Mouse (Mus musculus) gastrocnemius, postnatal 4 days (tissue): Measurements from ENCODE around the gene Cdx4. TPM values are rescaled to one million over a fixed set of nuclear protein-coding genes. Genes with fewer than 3 reads are reported as not detected.

Experiments used
- DNase-seq, 2 experiments: peaks; one replicate each; pipeline ENCODE4 v3.0.0; 2021 to 2022; ENCODE audit warnings: low spot score in 2 of 2, mixed read lengths in 2 of 2
- total RNA-seq, 2 experiments: library from RNA; stranded (reverse); gene quantifications; 2 replicates each; pipeline ENCODE4 v1.2.3; 2021

Cdx4 gene
- total RNA-seq, 2 experiments from 2014 or later, result not detected

- DNase-seq, result peak in 1 of 2 experiments; percentile 7
Measured at GRCm38 (mm10) chrX:103374250-103374649, 53.1 kb downstream of the Cdx4 start.

Other genes with a start within 250 kb of the Cdx4 start
- gene Nap1l2, start 134.8 kb upstream of the Cdx4 start, total RNA-seq, result not detected
- 1 to 10 TPM; 1.2 to 1.3 TPM for gene Chic1, start 35.1 kb downstream of the Cdx4 start, total RNA-seq
- under 1 TPM in 1 of 2 experiments, not detected in 1; 0.47 TPM for gene Tsx, start 93.1 kb downstream of the Cdx4 start, total RNA-seq
- not detected for gene Gm26992, start 100.6 kb downstream of the Cdx4 start, total RNA-seq